ENCODE assay signal across 10 mouse cellular contexts in the genomic region with DNA sequence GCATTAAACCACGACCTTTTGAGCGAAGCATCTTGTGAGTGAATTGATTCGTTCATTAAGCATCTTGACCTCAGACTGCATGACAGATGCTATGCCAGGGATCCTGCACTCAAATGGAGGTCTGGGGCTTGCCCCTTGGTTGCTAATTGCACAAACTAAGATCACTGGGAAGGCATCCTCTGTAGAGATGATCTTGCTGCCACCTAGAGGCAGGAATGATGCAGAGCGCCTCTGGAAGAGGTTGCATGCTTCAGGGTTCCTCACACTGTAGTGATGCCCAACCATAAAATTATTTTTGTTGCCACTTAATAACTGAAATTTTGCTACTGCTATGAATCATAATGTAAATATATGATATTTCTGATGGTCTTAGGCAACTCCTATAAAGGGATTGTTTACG. TPM values are rescaled to one million over a fixed set of nuclear protein-coding genes. Genes with fewer than 3 reads are reported as not detected.
DNase-seq lines count a peak whose midpoint lies in the region; ATAC-seq lines count a peak whose summit lies in the region.
"Had no signal": no experiment of that assay in that cellular context is flagged by ENCODE, and none has a peak within 500 bp of the region (broad histone marks: within the 10 kb centered on the region; RNA-seq: fewer than 3 reads in every experiment).

No protein-coding gene starts in this region.

- H3K4me2 ChIP-seq in intestine, embryonic 14.5 days (ENCODE audit: low read length), result no peak overlapping the region
- H3K4me2 ChIP-seq in intestine, embryonic 15.5 days (replicated peaks), result no peak overlapping the region
- H3K4me2 ChIP-seq in hindbrain, embryonic 11.5 days (replicated peaks; ENCODE audit: low read depth, low read length), result no peak overlapping the region
- no peak overlapping the region for H3K4me2 ChIP-seq in neural tube, embryonic 14.5 days (ENCODE audit: low read depth, low read length)
- H3K4me2 ChIP-seq: limb, embryonic 15.5 days; stomach, embryonic 15.5 days had no signal

- no peak overlapping the region for H3K4me3 ChIP-seq in intestine, embryonic 14.5 days (ENCODE audit: low read depth, low read length)
- H3K4me3 ChIP-seq in intestine, embryonic 15.5 days (replicated peaks), result no peak overlapping the region
- no peak overlapping the region for H3K4me3 ChIP-seq in hindbrain, embryonic 11.5 days (ENCODE audit: low read depth, low read length)
- no peak overlapping the region for H3K4me3 ChIP-seq in neural tube, embryonic 14.5 days (ENCODE audit: low read depth, low read length)
- H3K4me3 ChIP-seq: limb, embryonic 15.5 days; stomach, embryonic 15.5 days had no signal

- no peaks in the 10 kb centered on the region for H3K27me3 ChIP-seq in intestine, embryonic 14.5 days (replicated peaks; ENCODE audit: control insufficient read depth, insufficient read depth, low read length)
- H3K27me3 ChIP-seq in intestine, embryonic 15.5 days (replicated peaks), result 0 out of 2 replicates have a peak, but pooled peaks cover 3% of the 10 kb centered on the region
- no peaks in the 10 kb centered on the region for H3K27me3 ChIP-seq in hindbrain, embryonic 11.5 days (ENCODE audit: control insufficient read depth, insufficient read depth, low read length)
- no peaks in the 10 kb centered on the region for H3K27me3 ChIP-seq in neural tube, embryonic 14.5 days (ENCODE audit: control insufficient read depth, insufficient read depth, low read length)
- H3K27me3 ChIP-seq: stomach, embryonic 15.5 days had no signal

- DNase-seq in intestine, embryonic 14.5 days (ENCODE audit: low spot score), result peak; percentile 67
- DNase-seq in NIH3T3 (ENCODE audit: low read depth), result peak; percentile 78
- peak; percentile 70 to 78 for DNase-seq in cerebellum, postnatal 36 days
- DNase-seq in hindbrain, embryonic 11.5 days (ENCODE audit: low spot score), result peak; percentile 70
- DNase-seq in left cerebral cortex, postnatal 36 days (ENCODE audit: low spot score in 2 of 2), result peak; percentile 31 to 40
- DNase-seq in thymus, adult 18-20 months, result no peak

- no peak overlapping the region for H3K9ac ChIP-seq in intestine, embryonic 14.5 days (ENCODE audit: low read length)
- no peak overlapping the region for H3K9ac ChIP-seq in intestine, embryonic 15.5 days
- no peak overlapping the region for H3K9ac ChIP-seq in hindbrain, embryonic 11.5 days (ENCODE audit: low read depth, low read length)
- no peak overlapping the region for H3K9ac ChIP-seq in neural tube, embryonic 14.5 days (replicated peaks; ENCODE audit: low read depth, low read length)
- H3K9ac ChIP-seq: limb, embryonic 15.5 days; stomach, embryonic 15.5 days had no signal

- no peaks in the 10 kb centered on the region for H3K9me3 ChIP-seq in intestine, embryonic 14.5 days (ENCODE audit: control insufficient read depth, low read length)
- no peaks in the 10 kb centered on the region for H3K9me3 ChIP-seq in intestine, embryonic 15.5 days
- no peaks in the 10 kb centered on the region for H3K9me3 ChIP-seq in hindbrain, embryonic 11.5 days (ENCODE audit: control insufficient read depth, low read length)
- H3K9me3 ChIP-seq in neural tube, embryonic 14.5 days (ENCODE audit: control insufficient read depth, low read length), result no peaks in the 10 kb centered on the region
- H3K9me3 ChIP-seq: limb, embryonic 15.5 days; stomach, embryonic 15.5 days had no signal

- no peaks in the 10 kb centered on the region for H3K4me1 ChIP-seq in intestine, embryonic 14.5 days (replicated peaks; ENCODE audit: control insufficient read depth, insufficient read depth, low read length)
- H3K4me1 ChIP-seq in intestine, embryonic 15.5 days (replicated peaks), result no peaks in the 10 kb centered on the region
- H3K4me1 ChIP-seq in hindbrain, embryonic 11.5 days (replicated peaks; ENCODE audit: control insufficient read depth, insufficient read depth, low read length), result 0 out of 2 replicates have a peak, but pooled peaks cover 2% of the 10 kb centered on the region
- no peaks in the 10 kb centered on the region for H3K4me1 ChIP-seq in neural tube, embryonic 14.5 days (ENCODE audit: control insufficient read depth, insufficient read depth, low read length)
- H3K4me1 ChIP-seq: limb, embryonic 15.5 days had no signal

- WGBS in intestine, embryonic 14.5 days, result 55% methylated on average over 5 of the region's 5 CpGs
- 65% methylated on average over 5 of the region's 5 CpGs for WGBS in intestine, embryonic 15.5 days
- 63% methylated on average over 5 of the region's 5 CpGs for WGBS in hindbrain, embryonic 11.5 days
- 63% methylated on average over 5 of the region's 5 CpGs for WGBS in neural tube, embryonic 14.5 days

- H3K36me3 ChIP-seq in intestine, embryonic 14.5 days (ENCODE audit: control insufficient read depth, insufficient read depth, low read length), result no peaks in the 10 kb centered on the region
- H3K36me3 ChIP-seq in intestine, embryonic 15.5 days, result no peaks in the 10 kb centered on the region
- H3K36me3 ChIP-seq in hindbrain, embryonic 11.5 days (ENCODE audit: control insufficient read depth, insufficient read depth, low read length), result no peaks in the 10 kb centered on the region
- no peaks in the 10 kb centered on the region for H3K36me3 ChIP-seq in neural tube, embryonic 14.5 days (ENCODE audit: control insufficient read depth, insufficient read depth, low read length)
- H3K36me3 ChIP-seq: limb, embryonic 15.5 days; stomach, embryonic 15.5 days had no signal

- intact Hi-C loops in left cerebral cortex, postnatal 36 days (cut with DNase I), result no loop called here

- no peak for ATAC-seq in intestine, embryonic 14.5 days (replicated peaks; ENCODE audit: low FRiP score, low TSS enrichment, low read depth)
- ATAC-seq in intestine, embryonic 15.5 days, result no peak
- 0 out of 2 replicates have a peak, but pooled peaks have one; percentile 41 for ATAC-seq in hindbrain, embryonic 11.5 days (ENCODE audit: low FRiP score)
- peak; percentile 68; the same call in 1 of the 2 replicates for ATAC-seq in neural tube, embryonic 14.5 days (ENCODE audit: low read depth)

- no peak overlapping the region for H3K27ac ChIP-seq in intestine, embryonic 14.5 days (ENCODE audit: low read depth)
- no peak overlapping the region for H3K27ac ChIP-seq in intestine, embryonic 15.5 days
- no peak overlapping the region for H3K27ac ChIP-seq in hindbrain, embryonic 11.5 days (ENCODE audit: low read depth, low read length)
- H3K27ac ChIP-seq in neural tube, embryonic 14.5 days (ENCODE audit: low read depth, low read length), result no peak overlapping the region
- H3K27ac ChIP-seq: limb, embryonic 15.5 days; stomach, embryonic 15.5 days had no signal

RNA-seq across cellular contexts. Expression of gene Kcna5, which starts 37.3 kb away (rescaled TPM):
- 10.5 and 11.5 TPM in 2 replicates for polyA plus RNA-seq in intestine, embryonic 14.5 days (2014; fragmentation: Nextera tagmentation; extraction: Ambion mirVana)
- polyA plus RNA-seq in intestine, embryonic 15.5 days (2015; fragmentation: Nextera tagmentation; extraction: Ambion mirVana), result 7.5 and 8.2 TPM in 2 replicates
- 3.5 and 3.9 TPM in 2 replicates for polyA plus RNA-seq in hindbrain, embryonic 11.5 days (2014; fragmentation: Nextera tagmentation; extraction: Ambion mirVana)
- 1 to 10 TPM; 3.5 to 7.2 TPM for total RNA-seq in left cerebral cortex, postnatal 36 days (2021)
- polyA plus RNA-seq in neural tube, embryonic 14.5 days (2014; fragmentation: Nextera tagmentation; extraction: Ambion mirVana), result 2.2 TPM in 2 replicates

Comparison
In these comparisons a context has a peak if more than half of its experiments do, and no peak if none do; other contexts are left out.
1. ATAC-seq: peak in hindbrain, embryonic 11.5 days (single experiment) and neural tube, embryonic 14.5 days (single experiment); none in intestine, embryonic 14.5 days (single experiment) and intestine, embryonic 15.5 days (single experiment).
2. DNase-seq: peak in intestine, embryonic 14.5 days (single experiment), NIH3T3 (single experiment), cerebellum, postnatal 36 days (2 of 2), hindbrain, embryonic 11.5 days (single experiment) and left cerebral cortex, postnatal 36 days (2 of 2); none in thymus, adult 18-20 months (0 of 2).